Mouse (Mus musculus): ENCODE data around the gene Gm1123.

DNA sequence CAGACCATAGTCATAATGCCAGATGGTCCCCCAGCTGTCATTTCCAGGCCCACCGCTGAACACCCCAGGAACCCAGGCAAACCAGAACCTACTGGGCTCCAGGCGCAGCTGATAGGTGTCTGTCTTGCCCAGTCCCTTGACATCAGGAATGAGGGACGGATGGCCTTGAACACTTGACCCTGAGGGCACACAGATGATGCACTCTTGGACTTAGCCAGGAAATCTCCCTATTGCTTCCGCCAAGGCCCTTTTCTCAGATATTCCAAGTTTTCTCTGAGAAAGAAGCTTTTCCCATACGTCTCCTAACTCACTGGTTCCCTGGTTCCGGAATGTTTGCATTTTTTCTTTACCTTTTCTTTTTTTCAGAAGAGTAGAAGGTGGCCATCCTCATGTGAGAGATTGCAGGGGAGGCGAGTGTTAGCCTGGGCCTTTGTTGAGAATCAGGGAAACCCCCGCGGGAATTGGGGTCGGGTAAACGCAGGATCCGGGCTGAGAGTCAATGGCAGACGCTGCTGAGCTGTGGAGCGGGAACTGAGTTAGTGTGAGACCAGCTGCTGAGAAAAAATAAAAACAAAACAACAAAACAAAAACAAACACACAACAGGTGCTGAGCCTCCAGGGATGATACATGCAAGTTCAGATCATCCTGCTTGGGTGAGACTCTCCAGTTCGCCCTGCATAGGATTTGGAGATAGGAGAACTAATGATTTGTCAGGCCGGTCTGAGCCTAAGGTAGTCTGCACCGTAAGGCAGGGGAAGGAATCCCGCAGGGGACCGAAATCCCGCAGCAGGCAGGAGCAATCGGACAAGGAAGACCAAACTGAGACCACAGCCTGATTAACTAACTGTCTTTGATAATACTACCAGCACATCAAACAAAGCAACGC, 73.7 kb downstream of the Gm1123 start:
- TF ChIP-seq CTCF (IDR thresholded peaks at IDR 0.05; ENCODE audit: extremely low read depth, insufficient read depth, low read length) (no peak), POLR2A (IDR thresholded peaks at IDR 0.05; ENCODE audit: extremely low read depth, insufficient read depth, low read length) (no peak)

Measured in cortical plate, adult 2 months (tissue).